Mouse (Mus musculus): ENCODE results near the gene Ccdc15. TPM values are rescaled to one million over a fixed set of nuclear protein-coding genes. Genes with fewer than 3 reads are reported as not detected.

Ccdc15 gene
- total RNA-seq, 2 experiments from 2014 or later: 3.7 to 4.2 TPM

DNA sequence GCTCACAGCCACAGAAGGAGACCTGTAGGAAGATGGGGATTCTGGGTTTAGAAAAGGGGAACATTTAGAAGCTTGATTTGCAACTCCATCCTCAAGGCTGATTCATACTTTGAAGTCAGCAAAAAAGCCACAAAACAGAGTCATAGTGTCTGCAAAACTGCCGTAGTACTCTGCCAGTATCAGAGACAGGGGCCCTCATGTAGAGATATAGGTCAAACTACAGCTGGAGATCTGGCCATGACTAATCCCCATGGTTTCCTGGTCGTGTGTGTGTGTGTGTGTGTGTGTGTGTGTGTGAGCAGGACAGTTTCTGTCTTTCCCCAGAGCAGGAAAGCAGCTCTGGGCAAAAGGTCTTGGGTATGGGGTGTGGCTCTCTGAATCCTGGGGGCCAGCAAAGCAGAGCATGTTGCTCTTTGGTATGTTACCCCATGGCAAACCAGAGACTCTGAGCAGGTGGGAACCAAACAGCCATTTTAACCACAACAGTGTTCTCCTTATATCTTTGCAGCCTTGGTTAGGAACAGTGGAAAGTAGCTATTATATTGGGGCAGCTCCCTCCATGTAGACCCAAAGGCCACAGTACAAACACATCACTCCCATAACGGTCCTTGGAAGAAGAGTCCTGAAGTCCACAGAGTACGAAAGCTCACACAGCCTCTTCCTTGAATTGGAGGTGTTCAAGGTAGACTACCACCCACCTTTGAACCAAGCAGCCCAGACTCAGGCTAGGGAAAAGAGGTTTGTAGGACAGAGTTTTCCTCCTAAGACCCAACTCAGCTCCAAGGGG, 112.1 kb downstream of the Ccdc15 start:
- DNase-seq (ENCODE audit: low spot score in 2 of 2): no peak

DNA sequence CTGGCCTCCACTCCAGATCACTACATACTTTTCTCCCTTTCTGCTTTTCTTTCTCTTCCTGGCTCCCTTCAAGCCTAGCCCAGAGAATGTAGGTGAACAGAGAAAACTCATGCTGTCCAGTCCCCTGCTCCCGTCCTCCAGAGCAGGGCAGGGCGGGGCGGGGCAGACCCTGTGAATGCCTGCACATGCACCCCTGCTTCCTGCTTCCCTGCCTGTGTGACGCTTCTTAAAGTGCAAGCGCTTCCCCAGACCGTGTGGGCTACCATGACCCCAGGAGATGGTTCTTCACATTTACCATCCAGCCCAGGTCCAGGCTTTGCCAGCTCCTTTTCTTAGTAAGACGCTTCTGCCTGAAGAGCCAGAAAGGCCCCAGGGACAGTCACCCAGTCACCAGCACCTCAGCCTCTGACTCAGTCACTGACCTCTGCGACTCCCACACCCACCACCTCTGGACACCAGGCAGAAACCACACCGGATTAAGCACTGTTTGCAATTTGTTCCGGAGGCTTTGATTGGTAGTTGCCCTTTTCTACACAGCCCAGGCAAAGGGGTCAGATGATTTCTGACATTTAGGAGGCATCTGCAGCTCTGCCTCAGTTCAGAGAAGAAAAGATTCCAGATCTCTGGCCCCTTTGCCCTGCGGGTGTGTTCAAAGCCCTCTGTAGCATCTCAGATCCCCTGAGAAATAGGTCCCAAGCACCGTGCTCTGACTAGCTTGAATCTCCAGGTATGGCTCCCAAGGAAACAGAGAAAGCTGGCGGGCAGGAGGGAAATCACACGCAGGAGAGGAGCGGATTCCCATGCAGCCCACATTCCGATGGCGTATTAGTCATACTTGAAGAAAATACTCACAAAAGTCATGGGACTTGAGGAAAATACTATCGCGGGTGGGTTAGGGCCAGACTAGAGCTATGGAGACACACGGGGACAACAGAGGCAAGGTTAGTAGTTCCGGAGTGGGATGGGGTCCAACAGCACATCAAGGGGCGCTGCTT, 115.7 kb downstream of the Ccdc15 start:
- no peak for DNase-seq (ENCODE audit: low spot score in 2 of 2)

DNA sequence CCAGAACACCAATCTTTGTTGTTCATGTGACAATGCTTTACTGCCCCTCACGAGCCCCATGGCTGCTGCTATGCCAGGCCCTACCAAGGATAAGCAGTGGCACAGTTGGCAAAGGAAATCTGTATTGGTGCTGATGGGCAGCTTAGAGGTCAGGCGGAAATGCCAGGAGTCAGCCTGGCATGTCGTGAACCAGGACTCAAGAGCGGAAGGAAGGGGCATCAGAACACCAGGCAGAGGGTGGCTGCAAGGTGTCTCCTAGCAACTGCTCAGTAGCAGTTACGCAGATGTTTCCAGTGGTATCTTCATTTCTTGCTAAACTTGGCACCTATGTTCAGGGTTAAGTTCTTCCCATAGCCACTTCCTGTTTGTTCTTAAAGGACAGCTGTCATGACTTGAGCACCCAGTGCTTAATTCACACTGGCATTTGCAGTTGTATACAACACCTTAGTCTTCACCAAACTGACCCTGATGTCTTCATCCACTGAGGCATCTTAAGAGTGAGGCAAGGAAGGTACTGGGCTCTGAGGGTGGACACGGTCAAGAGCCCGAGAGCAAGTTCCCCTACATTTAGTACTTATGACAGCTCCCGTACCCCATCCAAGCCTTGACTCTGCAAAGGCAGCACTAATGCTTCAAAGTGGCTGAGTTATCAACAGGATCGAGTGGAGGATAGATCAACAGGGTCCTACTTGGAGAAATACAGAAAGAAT, 117.6 kb downstream of the Ccdc15 start:
- DNase-seq (ENCODE audit: low spot score in 2 of 2): no peak

DNA sequence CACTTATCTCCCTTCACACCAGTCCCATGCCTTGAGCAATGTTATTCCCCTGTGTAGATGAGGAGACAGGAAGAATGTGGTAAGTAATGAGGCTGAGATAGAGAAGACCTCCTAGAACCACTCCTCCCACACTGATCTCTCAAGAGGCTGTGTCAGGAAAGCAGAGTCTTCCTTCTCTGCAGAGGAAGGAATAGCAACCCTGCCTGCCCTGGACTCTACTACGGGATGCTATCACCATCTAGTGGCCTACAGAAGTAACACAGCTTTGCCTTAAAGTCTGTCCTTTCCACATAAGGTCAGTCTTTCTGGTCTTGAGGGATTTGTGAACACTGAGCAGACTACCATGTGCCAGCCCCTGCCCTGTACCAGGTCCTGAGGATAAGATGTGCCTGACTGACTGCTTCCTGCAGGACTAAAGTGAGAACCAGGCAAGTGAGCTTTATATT, 118.3 kb downstream of the Ccdc15 start:
- peak in 1 of 2 experiments; percentile 57 for DNase-seq (ENCODE audit: low spot score in 2 of 2)

Other genes starting within 250 kb of the Ccdc15 start
- 10 to 100 TPM; 24.6 to 28.4 TPM for gene Pknox2, start 201.0 kb downstream of the Ccdc15 start, total RNA-seq (2021)
- 1 to 10 TPM; 3.8 to 4.2 TPM for gene Tmem218, start 140.2 kb downstream of the Ccdc15 start, total RNA-seq (2021)
- gene Slc37a2, start 92.7 kb downstream of the Ccdc15 start, total RNA-seq (2021): 1 to 10 TPM; 4.1 to 4.4 TPM
- under 1 TPM; 0.41 to 0.59 TPM for gene Hepacam, start 18.9 kb upstream of the Ccdc15 start, total RNA-seq (2021)
- 10 to 100 TPM; 23.6 to 27.2 TPM for gene Robo4, start 53.5 kb upstream of the Ccdc15 start, total RNA-seq (2021)
- gene Robo3, start 84.8 kb upstream of the Ccdc15 start, total RNA-seq (2021): not detected
- gene Msantd2, start 140.9 kb upstream of the Ccdc15 start, total RNA-seq (2021): 10 to 100 TPM; 17.7 to 19.5 TPM
- 10 to 100 TPM; 50.7 to 55.3 TPM for gene Esam, start 179.6 kb upstream of the Ccdc15 start, total RNA-seq (2021)
- 1 to 10 TPM; 2.9 to 6.8 TPM for gene Vsig2, start 190.8 kb upstream of the Ccdc15 start, total RNA-seq (2021)
- gene Nrgn, start 204.5 kb upstream of the Ccdc15 start, total RNA-seq (2021): 1 to 10 TPM; 2.3 to 3.2 TPM
- 1 to 10 TPM; 6.0 to 7.2 TPM for gene Siae, start 207.3 kb upstream of the Ccdc15 start, total RNA-seq (2021)

Data from gastrocnemius, postnatal 4 days (tissue).